Mouse (Mus musculus) T-helper 2 cell (primary cell): Measurements from ENCODE around the gene Adam30.
"Not testable (repeated sequence)": the region's sequence is repeated elsewhere in the genome, so short reads cannot be mapped to it uniquely, and the experiment has no call there.

ENCODE experiments used
- in situ Hi-C: fragments of 300-600 bp; cut with MboI, MseI; formaldehyde crosslinking; loops from one replicate; pipeline ENCODE4 v1.15.1; 2025; ENCODE audit warnings: high pct_unique_total_duplicates

Adam30 gene

DNA sequence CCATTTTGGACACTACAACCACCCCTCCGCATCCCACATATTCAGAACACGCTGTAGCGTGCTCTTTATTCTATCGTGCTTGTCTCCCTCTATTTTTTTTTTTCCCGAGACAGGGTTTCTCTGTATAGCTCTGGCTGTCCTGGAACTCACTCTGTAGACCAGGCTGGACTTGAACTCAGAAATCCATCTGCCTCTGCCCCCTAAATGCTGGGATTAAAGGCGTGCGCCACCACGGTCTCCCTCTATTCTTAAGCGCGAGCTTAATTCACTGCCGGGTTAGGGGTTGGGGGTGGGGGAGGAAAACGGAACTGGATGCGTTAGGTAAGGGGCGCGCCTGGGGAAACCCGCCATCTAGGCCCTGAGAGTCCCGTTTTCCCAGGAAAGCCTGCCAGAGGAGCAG lies at the start of gene Adam30:
Gene Adam30 (plus strand): TSS at position 301 of the 400 bp plus-strand sequence.
- in situ Hi-C loops: no loop called here

DNA sequence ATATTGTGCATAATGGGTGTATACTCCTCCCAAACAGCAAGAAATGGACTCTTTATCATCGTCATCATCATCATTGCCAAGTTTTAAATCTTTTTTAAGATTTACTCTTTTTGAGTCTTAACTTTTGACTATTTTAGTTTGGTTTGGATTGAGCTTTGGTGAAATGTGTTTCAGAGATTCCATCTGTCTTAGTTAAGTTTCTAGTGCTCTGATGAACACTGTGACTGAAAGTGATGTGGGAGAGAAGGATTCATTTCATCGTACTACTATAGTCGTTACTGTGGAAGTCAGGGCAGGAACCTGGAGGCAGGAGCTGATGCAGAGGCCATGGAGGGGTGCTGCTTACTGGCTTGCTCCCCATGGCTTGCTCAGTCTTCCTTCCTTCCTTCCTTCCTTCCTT lies 42.2 kb upstream of the Adam30 start:
- in situ Hi-C loops: loop anchor here (25.0 kb wide), 1 partner anchor 206 kb away; the partner anchor contains the start of gene Sec22b

DNA sequence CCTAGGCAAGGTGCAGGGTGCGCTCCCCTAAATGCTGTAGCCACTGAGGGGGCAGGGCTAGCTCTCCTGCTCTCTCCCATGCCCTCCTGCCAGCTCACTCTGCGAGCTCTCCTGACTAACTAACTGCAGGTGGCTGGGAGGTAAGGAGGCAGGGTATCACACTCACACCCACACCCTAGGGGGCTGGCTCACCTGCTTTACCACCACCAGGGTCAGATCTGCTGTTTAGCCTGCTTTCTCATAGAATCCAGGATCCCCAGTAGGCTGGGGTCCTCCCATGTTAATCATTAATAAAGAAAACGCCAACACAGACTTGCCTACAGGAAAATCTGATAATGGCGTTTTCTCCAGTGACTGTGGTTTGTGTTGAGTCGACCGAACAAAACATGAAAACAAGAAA lies 41.1 kb upstream of the Adam30 start:
- in situ Hi-C loops: loop anchor here (25.0 kb wide), 1 partner anchor 207 kb away; the partner anchor contains the start of gene Sec22b

DNA sequence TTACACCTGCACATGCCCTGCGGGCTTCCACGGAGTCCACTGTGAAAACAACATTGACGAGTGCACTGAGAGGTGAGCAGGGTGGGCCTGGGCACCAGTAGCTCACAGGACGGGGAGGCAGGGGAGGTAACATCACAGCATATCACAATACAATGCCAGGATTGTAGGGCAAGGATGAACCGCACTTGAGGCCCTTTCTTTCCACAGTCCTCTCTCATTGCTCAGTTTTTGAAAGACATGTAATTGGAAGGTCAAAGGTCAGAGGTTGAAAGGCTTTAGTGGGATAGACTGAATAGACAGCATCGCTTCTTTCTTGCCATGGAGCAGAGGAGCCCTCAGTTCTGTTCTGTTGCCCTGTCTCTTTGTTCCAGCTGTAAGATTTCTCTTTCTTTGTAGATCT lies 39.5 kb upstream of the Adam30 start:
- in situ Hi-C loops: loop anchor here (25.0 kb wide), 1 partner anchor 209 kb away; the partner anchor contains the start of gene Sec22b

DNA sequence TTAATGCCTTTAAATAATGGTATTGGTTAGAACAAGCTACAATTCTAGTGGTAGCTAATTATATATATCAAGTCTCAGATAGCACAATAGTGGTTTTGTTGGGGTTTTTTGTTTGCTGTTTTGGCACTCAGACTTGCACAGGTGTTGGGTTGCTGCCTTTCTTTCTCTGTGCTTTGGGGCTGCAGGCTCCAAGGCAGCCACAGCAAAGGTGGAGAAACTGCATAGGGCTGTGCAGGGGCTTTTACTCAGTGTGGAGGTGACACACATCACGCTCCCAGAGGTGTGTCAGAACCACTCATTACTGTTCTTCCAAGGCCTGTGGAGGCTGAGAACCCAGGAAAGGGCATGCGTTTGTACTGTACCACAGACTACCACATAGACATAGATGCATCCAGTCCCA lies 32.7 kb upstream of the Adam30 start:
- in situ Hi-C loops: no loop called here

DNA sequence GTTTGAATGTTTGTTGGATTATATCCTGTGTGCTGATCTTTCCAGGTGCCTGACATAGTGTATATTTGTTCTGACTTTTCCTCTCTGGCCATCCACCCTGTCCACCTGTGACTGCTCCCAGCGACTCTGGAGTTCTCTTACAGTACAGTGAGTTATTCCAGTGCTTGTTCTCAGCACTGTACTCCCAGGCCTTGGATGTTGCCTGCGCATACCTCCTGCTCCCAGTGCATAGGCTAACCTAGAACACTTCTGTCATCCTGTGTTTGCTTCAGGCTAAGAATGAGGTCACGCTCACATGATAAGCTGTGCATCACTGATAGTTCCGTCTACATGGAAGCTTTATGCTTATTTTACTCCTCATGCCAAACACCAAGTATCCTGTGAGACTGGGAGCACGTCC lies 31.7 kb upstream of the Adam30 start:
- in situ Hi-C loops: no loop called here

DNA sequence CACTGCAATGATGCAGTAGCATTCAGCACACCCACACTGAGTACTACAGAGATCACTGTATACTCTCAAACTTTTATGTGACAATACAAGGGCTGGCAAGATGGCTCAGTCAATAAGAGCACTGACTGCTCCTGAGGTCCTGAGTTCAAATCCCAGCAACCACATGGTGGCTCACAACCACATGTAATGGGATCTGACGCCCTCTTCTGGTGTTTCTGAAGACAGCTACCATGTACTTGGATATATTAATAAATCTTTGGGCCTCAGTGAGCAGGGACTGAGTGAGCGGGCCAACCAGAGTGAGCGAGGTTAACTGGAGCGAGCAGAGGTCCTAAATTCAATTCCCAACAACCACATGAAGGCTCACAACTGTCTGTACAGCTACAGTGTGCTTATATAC lies 28.3 kb upstream of the Adam30 start:
- in situ Hi-C loops: not testable (repeated sequence)

DNA sequence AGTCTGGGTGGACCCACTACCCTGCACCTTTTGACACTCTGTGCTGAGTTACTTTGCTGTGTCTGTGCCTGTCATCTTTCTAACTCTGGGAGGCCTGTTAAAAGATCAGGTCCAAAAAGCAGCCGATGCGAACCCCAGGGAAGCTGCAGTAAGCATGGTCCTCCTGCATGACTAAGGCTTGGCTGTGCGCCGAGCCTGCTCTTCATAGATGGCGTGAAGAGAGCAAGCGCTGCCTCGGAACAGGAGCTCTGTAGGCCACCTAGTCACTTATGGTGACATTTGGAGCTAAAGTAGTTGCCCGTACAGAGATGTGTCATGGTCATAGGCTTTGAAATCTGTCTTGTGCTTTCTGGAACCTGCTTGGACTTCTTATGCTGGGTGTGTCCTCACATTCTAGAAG lies 27.8 kb upstream of the Adam30 start:
- in situ Hi-C loops: no loop called here

DNA sequence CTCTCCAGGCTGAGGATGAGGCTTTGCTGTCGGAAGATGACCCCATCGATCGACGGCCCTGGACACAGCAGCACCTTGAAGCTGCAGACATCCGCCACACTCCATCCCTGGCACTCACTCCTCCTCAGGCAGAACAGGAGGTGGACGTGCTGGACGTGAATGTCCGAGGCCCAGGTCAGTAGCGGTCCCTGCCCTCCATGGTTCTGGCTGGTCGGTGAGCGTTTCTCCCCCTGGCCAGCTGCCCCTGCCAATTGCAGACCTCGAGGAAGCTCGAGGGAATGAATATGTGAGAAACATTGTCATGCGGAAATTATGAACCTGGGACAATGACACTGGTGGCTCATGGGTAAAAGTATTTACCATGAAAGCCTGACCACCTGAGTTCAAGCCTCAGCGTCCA lies 19.0 kb upstream of the Adam30 start:
- in situ Hi-C loops: no loop called here

DNA sequence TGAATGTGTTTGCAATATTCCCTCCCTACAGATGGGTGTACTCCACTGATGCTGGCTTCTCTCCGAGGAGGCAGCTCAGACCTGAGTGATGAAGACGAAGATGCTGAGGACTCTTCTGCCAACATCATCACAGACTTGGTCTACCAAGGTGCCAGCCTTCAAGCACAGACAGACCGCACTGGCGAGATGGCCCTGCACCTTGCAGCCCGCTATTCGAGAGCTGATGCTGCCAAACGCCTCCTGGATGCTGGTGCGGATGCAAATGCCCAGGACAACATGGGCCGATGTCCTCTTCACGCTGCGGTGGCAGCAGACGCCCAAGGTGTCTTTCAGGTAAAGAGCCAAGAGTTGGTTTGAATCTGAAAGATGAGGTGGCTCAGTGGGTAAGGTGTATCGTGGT lies 17.6 kb upstream of the Adam30 start:
- in situ Hi-C loops: no loop called here

DNA sequence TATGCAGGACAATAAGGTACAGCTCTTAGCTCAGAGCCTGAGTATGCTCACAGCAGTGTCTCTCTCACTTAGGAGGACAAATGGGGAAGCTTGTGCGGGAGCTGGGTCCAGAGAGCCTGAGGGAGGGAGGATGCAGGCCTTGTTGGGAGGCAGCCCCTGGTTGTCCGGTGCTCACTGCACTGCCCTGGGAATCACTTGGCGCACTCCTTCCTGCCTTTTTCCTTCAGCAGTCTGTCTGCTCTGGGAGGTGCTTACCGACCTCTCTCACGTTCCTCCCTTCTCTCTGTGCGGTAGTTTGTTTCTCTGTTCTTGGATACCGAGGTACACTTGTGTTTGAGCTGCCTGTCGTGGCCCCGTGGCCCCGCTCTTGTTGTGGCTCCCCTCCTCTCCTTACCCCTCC lies 15.2 kb upstream of the Adam30 start:
- in situ Hi-C loops: no loop called here

DNA sequence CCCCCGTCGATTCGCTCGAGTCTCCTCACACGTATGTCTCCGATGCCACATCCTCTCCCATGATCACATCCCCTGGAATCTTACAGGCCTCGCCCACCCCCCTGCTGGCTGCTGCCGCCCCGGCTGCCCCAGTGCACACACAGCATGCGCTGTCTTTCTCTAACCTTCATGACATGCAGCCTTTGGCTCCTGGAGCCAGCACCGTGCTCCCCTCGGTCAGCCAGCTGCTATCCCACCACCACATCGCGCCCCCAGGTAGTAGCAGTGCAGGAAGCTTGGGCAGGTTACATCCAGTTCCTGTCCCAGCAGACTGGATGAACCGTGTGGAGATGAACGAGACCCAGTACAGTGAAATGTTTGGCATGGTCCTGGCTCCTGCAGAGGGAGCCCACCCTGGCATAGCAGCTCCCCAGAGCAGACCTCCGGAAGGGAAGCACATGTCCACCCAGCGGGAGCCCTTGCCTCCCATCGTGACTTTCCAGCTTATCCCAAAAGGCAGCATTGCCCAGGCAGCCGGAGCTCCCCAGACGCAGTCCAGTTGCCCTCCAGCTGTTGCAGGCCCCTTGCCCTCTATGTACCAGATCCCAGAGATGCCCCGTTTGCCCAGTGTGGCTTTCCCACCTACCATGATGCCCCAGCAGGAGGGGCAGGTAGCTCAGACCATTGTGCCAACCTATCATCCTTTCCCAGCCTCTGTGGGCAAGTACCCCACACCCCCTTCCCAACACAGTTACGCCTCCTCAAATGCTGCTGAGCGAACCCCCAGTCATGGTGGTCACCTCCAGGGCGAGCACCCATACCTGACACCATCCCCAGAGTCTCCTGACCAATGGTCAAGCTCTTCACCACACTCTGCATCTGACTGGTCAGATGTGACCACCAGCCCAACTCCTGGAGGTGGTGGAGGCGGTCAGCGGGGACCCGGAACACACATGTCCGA lies 13.7 kb upstream of the Adam30 start:
- in situ Hi-C loops: no loop called here

DNA sequence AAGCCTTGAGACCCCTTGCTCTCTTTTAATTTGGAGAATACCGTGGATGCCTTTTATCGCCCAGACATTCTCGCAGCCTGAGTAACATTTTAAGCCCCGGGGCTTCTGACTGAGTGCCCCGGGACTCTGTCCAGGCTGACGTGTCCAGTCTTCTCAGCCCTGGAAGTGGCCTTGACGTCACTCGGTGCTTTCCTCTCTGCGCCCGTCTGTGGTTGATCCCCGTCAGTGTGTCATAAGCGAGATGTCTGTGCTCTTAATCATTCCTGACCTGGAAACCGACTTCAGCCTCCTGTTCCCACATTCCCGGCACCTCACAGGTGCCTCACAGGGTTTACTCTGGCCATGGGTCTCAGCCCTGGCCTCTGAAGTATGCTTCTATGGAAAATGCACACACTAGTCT lies 12.7 kb upstream of the Adam30 start:
- in situ Hi-C loops: no loop called here

DNA sequence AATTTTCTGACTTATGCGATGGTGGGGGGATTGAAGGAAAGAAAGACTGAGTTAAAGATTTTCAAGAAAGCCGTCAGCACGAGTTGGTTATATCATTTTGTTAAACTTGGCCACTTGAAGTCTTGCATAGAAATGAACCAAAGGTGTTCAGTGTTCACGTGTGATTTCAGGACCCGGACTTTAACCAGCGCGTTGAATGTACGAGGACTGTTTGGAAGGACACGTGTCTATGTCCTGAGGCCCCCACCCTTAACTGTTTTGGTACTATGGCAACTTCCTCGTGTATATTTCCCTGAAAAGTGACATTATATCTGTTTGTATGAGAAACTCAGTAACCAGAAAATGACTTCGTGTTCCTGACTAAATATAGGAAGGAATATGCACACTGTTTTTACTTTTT lies 10.5 kb upstream of the Adam30 start:
- in situ Hi-C loops: no loop called here

DNA sequence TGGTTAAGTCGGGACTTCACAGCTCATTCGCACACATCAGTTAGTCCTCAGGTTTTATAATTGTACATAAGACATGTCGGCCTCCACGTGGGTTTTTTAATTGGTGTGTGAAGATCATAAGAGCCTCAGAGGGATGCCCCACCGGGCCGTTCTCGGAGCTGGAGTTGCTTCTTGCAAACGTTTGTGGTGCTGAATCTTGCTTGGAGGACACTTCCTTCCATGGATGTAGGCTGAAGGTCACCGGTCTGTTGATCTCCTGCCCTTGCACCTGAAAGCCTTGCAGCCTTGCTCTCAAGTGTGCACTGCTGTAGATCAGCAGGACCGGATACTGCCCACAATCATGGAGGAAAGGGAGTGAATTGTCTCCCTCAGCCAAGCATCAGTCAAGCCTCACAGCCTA lies 9.4 kb upstream of the Adam30 start:
- in situ Hi-C loops: no loop called here

DNA sequence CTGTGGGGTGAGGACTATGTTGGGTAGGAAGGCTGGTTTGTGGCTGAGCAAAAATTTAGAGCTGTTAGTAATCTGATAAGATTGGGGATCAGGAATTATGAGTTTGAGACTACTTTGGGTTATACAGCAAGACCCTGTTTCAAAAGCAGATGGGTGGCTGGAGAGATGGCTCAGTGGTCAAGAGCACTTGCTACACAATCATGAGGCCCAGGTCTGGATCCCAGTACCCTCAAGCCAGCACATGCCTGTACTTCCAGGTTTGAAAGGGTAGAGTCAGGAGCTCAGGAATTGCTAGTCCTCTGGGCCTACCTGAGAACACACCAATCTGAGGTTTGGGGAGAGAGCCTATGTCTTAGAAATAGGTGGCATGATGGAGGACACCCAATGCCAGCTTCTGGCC lies 7.0 kb upstream of the Adam30 start:
- in situ Hi-C loops: no loop called here

DNA sequence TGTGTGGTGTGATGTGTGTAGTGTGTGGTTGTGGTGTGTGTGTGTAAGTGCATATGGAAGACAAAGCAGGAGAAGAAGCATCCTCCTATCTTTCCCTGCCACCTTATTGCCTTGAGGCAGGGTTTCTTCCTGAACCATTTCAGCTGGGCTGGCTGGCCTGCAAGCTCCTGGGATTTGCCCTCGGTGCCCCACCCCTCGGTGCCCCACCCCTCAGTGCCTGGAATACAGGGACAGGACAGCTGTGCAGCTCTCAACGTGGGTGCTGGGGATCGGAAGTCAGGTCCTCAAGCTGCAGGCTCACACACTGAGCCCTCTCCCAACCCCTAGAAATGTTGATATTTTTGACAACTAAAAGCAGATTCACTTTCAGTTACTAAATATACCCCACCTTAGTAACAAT lies 4.3 kb upstream of the Adam30 start:
- in situ Hi-C loops: no loop called here

DNA sequence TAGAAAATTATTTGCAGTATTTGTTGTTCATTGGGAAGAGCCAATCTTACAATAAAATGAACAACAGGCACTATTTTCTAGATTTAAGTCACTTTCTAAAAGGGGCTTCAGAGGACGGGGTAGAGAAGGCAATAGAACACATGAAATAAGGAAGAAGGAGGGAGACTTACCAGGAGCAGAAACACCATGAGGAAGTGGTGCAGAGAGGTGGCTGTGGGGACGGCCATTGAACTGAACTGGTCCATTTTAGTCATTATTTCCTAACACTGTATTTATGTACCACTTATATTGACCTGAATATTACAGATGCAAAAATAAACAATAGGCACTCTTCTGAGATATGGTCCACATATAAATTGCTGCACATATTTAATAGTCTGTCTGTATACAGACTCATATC lies 3.4 kb upstream of the Adam30 start:
- in situ Hi-C loops: no loop called here

DNA sequence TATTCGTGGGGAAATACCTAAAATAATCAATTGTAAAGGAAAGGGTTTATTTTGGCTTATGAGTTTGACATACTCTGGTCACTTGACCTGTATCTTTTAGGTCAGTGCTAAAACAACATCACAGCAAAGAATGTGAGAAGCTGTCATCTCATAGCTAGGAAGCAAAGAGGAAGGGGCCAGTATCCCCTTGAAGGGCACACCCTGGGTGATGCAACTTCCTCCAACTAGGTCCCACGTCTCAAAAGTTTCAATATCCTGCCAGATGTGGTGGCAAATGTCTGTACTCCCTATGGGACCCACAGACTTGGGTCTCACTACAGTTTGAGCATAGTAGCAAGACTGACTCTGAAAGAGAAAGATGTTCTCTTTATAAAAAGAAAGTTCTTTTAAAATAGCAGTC lies 2.8 kb upstream of the Adam30 start:
- in situ Hi-C loops: no loop called here

DNA sequence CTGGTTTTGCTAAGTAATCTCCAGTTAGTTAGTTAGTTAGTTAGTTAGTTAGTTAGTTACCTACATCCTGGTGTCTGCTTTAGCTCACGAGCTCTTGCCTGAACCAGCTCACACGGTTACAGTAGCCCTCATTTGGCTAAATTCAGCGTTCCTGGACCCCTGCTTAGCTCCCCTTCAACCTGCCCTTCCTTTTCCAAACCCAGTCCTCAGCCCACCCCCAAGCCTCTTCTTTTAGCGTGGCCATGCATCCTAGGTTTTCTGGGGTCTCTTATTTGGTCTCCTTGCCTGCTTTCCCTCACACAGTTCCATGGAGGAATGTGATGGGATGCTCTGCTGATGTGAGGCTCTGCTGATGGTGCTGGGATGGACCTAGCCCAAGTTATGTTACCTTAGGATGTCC lies 1.8 kb upstream of the Adam30 start:
- in situ Hi-C loops: no loop called here

DNA sequence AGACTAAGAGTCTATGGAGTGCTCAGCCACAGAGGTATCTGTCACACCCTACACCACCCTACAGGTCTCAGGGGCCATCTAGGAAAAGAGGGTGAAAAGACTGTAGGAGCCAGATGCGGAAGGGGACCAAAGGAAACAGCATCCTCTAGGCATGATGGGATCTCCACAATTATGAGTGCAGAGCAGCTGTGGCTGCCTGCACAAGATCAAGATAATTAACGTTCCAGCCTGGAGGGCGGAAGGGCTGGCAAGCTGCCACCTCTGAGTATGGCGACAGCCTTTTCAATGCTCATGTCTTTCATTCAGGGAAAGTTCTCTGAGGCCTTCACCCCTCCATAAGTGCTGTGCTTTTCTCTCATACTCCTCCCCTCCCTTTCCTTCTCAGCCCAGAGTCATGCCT lies 1.1 kb upstream of the Adam30 start:
- in situ Hi-C loops: no loop called here

DNA sequence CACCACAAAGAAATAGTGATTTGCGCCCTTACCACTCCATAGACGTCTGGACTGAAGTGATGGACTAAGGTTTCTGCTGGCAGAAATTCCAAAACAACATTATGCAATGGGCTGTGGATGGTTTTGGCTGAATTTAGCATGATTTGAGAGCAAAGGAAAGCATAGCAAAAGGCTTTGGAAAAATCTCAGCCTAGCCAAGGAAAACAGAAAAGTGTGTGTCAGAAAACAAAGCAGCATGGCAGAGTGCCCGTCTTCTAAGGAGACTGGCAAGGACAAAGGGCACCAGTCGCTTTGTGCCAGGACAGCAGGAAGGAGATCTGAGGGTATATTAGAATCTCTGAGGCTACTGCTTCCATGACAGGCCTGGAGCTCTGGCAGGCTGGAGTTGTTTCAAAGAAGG lies 17.9 kb downstream of the Adam30 start:
- in situ Hi-C loops: no loop called here

DNA sequence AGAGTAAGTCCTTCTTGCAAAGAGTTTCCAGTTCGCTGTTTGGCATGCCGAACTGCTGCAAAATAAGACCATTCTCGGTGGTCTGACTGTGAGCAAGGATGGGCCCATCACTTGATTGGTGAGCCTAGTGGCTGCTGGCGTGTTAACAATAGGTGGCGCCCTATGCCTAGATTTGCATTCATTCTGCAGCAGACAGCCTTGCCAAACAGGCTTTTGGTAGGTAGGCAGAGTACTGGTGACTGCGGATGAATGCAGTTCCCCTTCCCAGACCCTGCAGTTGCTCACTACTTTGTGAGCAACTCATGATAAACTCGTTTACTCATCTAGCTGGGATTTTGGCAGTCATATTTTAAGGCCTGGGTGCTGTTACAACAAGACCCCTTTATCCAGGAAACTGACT lies 20.4 kb downstream of the Adam30 start:
- in situ Hi-C loops: loop anchor here (5.0 kb wide), 1 partner anchor 131 kb away; no protein-coding TSS in a partner anchor
